Mouse (Mus musculus): ENCODE data around the gene Ptdss2. TPM values are rescaled to one million over a fixed set of nuclear protein-coding genes. Genes with fewer than 3 reads are reported as not detected.

The Ptdss2 gene
- total RNA-seq, 2 experiments from 2014 or later = 15.5 to 21.9 TPM

DNA sequence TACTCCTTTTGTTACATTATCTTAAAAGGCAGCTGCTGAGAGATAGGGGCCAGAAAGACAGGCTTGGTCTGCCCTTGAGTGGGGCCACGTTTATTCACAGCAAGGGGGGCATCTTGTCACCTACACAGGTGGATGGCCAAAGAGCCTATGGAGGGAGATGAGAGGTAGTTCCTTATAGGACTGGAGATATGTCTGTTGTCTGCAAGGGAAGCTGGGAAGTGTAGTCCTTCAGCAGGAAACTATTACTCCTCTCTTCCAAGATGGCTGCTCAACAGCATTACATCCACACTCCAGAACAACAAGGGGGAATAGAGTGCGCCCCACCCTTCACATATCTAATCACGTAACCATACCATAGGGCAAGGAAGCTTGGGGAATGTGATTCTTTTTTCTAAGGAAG lies 2.7 kb upstream of the Ptdss2 start:
- DNase-seq = no peak
- intact Hi-C loops (cut with DNase I; ENCODE audit: low total_unique reads) = no loop called here

DNA sequence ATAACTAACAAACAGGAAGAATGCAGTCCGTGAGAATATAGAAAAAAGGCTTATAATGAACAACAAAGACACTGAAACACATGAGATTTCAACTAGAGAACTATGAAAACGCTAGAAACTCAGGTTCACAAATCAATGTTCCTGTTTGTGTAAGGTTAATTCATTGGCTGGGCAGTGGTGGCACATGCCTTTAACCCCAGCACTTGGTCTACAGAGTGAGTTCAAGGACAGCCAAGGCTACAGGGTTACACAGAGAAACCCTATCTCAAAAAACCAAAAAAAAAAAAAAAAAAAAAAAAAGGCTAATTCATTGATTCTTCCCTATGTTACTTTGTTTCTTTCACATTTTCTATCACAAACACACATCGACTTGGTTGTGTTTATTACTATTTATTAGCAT lies 1.6 kb upstream of the Ptdss2 start:
- DNase-seq = no peak
- intact Hi-C loops (cut with DNase I; ENCODE audit: low total_unique reads) = no loop called here

DNA sequence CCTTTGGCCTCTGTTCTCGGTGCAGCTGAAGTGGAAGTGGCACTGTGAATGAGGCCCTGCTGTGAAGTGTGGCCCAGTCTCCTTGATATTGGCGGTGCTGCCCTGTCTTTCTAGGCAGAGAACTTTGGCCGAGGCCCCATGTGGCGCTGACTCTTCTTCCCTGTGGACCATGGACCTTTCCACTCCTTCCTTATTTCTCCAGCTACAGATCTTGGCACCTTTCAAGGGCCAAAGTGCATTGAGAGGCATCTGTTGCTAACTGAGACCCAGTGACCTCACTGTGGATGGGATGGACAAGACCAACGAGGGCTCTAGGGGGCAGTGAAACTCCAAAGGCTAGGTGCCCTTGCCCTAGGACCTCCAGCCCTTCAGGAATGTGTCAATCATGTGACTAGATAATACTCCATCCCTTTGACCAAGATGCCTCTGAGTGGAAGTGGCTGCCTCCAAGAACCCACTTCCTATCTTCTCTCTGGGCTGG lies 1.1 kb upstream of the Ptdss2 start:
- no peak for DNase-seq
- intact Hi-C loops (cut with DNase I; ENCODE audit: low total_unique reads) = no loop called here

DNA sequence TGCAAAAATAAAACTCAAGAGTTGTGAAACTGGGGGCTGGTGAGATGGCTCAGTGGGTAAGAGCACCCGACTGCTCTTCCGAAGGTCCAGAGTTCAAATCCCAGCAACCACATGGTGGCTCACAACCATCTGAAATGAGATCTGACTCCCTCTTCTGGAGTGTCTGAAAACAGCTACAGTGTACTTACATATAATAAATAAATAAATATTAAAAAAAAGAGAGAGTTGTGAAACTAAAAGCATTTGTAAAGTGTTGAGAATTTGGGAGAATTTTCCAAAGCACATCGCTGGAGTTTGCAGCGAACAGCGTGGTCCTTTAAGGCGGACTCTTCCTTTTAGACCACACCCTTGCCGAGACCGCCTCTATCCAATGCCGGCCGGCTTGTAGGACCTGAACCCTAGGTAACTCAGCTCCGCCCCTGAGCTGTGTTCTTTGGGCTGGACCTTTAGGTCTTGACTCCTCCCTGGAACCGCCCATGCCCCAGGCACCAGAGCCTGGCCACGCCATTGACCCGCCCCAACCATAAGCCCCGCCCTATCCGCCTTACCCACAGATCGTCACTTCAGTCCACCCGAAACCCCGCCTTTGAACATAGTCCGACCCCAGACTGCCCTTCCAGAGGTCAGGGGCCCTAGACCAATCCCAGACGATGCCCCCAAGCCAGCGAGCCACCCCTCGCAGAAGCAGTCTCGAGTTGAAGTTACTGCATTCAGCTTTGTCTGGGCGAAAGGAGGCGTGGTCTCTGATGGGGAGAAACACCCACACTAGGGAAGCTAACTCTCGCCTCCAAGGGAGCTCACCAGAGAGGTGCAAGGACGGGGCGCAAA lies 721 bp downstream of the Ptdss2 start:
- peak; percentile 95 for DNase-seq
- intact Hi-C loops (cut with DNase I; ENCODE audit: low total_unique reads) = no loop called here

DNA sequence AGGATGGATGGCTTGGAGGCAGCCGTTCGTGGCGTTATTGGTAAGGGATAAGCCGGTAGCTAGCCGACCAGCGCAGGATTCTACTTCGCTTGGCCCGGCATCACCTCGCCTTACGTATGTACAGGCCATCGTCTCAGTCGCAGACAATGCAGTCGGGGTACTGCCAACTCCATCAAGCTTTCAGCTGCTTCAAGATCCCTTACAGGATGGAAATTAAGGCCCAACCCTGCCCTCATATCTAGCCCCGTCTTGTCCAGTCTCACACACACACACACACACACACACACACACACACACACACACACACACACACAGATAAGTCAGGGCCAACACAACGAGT lies 1.3 kb downstream of the Ptdss2 start:
- no peak for DNase-seq
- intact Hi-C loops (cut with DNase I; ENCODE audit: low total_unique reads) = no loop called here

DNA sequence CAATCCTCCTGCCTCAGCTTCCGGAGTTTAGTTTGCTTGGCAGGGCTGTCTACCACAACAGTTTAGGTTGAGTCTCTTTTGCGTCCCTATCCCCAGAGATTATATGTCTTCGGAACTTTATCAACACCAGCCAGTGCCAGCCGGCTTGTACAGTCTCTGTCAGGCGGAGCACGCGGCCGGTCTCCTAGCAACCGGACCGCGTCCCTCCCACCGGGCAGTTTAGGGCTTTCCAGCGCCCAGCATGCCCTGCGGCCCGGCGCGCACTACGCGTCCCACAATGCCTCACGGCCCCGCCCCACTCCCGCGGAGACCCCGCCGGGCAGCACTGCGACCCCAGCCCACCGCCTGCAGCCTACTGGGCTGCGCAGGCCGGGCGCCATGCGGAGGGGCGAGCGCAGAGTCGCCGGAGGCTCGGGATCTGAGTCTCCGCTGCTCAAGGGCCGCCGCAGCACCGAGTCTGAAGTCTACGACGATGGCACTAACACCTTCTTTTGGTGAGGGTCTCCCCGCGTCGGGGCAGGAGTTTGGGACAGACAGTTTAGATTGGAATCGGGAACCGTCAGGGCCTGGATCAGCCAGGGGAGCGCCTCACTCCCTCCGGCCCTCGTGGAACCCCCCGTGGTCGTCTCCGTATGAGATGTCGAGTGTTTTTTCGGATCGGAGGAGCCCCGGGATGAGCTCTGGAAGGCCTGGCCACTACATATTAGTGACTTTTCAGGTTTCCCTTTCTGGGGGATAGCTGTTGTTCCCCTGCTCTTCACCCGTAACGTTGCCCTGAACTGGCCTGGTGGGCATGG lies 9.0 kb downstream of the Ptdss2 start:
- intact Hi-C loops (cut with DNase I; ENCODE audit: low total_unique reads) = no loop called here
- DNase-seq = peak; percentile 87

DNA sequence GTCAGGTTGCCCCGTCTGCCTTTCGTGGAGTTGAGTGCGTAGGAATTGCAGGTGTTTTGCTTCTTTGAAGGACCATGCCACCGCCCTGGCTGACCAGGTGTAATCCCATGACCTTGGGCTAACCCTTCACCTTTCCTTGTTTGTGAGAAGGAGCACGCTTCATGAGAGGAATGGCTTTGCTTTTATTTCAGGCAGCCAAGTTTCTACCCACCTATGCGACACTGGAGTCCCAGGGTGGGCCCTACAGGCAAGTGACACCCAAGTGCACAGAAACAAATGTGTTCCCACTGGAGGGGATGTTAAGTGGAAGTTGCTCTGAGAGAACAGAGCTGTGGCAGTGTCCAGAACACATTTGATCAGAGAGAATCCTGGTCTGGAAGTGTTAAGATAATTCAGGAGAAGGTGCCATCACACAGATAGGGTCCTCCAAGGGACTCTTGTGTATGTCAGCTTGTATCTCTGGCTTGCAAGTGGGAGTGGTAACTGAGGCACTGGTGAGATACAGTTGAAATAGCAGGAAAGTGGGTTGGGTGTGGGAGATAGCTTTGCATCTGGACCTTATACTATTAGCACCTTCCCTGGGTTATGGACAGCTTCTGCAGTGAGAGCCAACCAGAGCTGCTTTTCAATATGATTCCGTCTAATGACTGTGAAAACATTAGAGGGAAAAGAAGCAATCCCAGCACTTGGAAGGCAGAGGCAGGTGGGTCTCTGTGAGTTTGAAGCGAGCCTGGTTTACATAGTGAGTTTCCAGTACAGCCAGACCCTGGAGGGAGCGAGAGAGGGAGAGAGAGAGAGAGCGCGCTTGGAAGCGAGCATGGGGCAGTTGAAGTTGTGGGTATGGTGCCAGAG lies 9.9 kb downstream of the Ptdss2 start:
- no peak for DNase-seq
- intact Hi-C loops (cut with DNase I; ENCODE audit: low total_unique reads) = no loop called here

DNA sequence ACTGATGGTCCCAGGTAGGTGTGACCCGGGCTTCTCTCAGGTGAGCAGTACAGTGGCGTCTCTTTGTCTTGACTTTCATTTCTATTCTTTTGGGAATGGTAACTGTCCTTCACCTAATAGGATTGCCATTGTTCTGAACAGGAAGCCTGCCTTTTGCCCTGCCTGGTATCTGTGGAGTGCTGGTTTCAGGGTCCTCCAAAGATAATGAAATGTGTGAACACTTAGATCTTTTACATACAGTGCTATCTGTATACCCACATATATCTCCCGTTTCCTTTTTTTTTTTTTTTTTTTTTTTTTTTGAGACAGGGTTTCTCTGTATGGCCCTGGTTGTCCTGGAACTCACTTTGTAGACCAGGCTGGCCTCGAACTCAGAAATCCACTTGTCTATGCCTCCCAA lies 19.1 kb downstream of the Ptdss2 start:
- intact Hi-C loops (cut with DNase I; ENCODE audit: low total_unique reads) = no loop called here

DNA sequence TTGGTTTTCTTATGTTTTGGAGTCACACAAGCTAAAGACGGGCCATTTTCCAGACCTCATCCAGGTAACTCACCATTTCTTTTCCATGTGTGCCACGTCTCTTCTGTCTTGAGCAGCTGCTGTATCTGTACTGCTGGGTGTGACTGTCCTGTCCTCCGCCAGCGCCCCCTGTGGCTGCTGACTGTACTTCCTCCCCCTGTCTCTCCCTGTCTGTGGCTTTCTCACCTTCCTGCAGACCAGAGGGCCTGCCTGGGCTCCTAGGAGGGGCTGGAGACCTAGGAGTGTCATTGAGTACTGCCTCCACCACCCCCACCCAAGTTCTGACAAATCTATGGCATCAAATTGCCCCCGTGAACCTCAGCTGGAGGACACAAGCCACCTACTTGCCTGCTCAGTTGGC lies 20.9 kb downstream of the Ptdss2 start:
- intact Hi-C loops (cut with DNase I; ENCODE audit: low total_unique reads) = no loop called here
- DNase-seq = peak; percentile 47

More for the DNA sequence above, 19.1 kb downstream of the Ptdss2 start:
- DNase-seq = no peak

DNA sequence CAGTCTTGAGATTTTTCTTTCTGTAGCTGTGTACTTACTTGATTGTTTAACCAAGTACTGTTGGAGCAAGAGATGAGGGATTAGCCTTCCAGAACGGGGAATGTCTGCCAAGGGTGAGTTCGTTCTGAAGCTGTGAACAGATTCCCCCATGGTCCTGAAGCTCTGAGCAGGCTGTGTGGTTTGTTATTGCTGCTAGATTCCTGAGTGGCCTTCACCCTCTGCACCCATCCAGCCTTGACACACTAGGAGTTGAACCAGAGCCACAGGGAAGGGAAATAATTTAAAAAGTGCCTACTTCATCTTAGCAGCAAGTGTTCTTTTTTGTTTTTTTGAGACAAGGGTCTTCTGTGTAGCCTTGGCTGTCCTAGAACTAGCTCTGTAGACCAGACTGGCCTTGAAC lies 21.7 kb downstream of the Ptdss2 start:
- DNase-seq = no peak
- intact Hi-C loops (cut with DNase I; ENCODE audit: low total_unique reads) = no loop called here

DNA sequence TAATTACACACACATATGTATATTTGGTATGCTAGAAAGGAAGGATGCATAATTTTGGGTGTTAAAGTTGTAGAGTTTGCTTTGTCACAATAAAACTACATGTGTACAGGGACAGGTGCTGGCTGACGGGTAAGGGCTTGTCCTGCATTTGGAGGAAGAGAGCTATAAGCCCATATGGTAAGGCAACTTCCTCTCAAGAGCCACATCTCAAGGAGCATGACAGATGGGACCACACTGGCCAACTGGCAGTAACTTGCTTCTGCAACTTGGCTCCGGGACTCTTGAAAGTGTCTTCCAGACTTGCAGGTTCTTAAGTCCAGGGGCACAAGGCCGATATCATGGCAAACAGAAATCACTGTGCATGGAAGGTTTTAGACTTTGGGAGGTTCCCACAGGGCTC lies 22.5 kb downstream of the Ptdss2 start:
- no peak for DNase-seq
- intact Hi-C loops (cut with DNase I; ENCODE audit: low total_unique reads) = no loop called here

DNA sequence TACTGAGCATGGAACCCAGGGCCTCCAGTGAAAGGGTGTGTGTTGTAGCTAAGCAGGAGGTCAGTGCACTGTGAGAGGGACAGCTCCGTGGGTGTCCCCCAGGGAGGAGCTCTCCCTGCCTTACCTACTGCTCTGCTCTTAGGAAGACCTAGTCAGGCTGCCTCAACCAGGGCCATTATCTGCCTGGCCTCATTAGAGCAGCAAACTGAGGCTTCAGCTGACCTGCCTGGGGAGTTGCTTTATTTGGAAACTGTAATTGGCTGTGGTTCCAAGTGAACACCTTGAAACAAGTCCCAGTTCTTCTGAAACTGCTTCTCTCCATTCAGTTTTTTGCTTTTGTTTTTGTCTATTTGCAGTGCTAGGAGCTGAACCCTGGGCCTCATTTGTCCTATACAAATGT lies 23.2 kb downstream of the Ptdss2 start:
- no peak for DNase-seq
- intact Hi-C loops (cut with DNase I; ENCODE audit: low total_unique reads) = no loop called here

DNA sequence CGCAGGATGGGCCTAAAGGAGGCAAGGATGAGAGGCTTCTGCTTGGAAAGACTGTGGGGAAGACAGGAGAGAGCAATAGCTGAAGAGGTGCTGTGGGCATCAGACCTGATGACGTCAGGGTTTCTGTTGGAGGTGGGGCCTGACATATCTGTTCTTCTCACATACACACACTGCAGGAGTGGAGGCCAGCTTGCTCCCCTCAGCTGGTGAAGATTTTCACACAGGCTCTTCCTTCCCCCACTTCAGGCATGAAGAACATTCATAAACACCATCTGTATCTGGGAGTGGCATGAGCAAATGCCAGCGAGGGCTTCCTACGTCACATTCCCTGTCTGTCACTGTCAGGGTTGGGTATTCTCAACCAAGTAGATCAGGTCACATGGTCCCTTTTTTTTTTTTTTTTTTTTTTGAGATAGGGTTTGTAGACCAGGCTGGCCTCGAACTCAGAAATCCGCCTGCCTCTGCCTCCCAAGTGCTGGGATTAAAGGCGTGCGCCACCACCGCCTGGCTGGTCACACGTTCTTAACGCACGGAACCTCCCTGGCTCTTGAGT lies 23.9 kb downstream of the Ptdss2 start:
- no peak for DNase-seq
- intact Hi-C loops (cut with DNase I; ENCODE audit: low total_unique reads) = no loop called here

DNA sequence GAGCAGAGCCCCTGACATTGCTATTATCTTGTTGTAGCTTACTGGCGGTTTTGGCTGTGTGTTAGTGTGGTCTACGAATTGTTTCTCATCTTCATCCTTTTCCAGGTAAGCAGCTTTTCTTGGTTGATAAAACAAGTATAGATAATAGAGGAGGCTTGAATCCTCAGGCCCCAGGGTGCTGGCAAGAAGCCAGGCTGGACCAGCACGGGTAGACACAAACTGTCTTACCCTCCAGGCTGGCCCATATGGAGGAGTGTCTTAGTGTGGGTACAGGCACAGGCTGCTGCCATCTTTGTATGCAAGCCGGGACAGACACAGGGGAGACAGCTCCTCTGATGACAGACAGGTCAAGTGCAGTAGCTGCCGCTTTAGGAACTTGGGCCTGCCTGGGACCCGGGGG lies 24.9 kb downstream of the Ptdss2 start:
- intact Hi-C loops (cut with DNase I; ENCODE audit: low total_unique reads) = no loop called here
- DNase-seq = no peak

DNA sequence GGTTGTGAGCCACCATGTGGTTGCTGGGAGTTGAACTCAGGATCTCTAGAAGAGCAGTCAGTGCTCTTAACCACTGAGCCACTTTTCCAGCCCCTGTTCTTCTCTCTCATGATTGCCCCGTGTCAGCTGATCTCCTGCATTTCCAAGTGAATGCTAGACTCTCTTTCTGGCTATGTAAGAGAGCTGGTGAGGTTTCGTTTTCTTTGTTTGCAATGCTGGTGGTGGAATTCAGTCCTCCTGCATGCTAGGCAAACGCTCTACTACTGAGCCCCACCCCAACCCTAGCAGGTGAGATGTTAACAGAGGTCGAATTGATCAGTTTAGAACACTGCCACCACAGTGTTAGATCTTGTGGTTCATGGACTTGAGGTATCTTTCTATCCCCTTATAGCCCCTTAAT lies 26.5 kb downstream of the Ptdss2 start:
- DNase-seq = no peak
- intact Hi-C loops (cut with DNase I; ENCODE audit: low total_unique reads) = no loop called here

DNA sequence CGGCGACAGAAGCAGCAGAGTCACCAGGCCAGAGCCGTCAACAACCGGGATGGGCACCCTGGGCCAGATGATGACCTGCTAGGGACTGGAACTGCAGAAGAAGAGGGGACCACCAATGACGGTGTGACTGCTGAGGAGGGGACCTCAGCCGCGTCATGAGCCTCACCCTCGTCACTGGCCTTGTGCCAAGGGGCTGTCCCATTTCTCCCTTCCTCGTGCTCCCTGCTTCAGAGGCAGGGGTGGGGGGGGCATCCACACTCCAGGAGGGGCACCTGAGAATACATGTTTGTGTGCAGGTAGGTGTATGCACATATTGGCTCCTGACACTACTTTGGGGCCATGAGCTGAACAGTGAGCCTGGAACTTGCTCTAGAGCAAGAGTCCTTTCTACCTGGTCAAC lies 33.2 kb downstream of the Ptdss2 start:
- DNase-seq = no peak
- intact Hi-C loops (cut with DNase I; ENCODE audit: low total_unique reads) = no loop called here

DNA sequence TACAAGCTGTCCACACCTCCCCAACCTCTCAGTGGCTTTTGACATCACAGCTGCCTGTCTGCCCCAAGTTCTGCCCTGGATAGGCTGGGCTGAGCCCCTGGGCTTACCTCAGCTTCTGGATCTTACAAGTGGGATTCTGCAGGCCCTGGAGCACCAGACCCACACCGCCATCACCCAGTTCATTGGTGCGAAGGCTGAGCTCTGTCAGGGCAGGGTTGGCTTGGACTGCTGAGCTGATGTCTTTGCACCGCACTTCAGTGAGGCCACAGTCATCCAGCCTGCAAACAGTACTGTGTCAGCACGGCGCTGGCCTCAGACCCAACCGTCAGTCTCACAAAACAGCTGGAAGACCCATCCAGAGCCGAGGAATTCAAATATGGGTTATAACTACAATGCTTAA lies 42.2 kb downstream of the Ptdss2 start:
- intact Hi-C loops (cut with DNase I; ENCODE audit: low total_unique reads) = no loop called here
- DNase-seq = no peak

DNA sequence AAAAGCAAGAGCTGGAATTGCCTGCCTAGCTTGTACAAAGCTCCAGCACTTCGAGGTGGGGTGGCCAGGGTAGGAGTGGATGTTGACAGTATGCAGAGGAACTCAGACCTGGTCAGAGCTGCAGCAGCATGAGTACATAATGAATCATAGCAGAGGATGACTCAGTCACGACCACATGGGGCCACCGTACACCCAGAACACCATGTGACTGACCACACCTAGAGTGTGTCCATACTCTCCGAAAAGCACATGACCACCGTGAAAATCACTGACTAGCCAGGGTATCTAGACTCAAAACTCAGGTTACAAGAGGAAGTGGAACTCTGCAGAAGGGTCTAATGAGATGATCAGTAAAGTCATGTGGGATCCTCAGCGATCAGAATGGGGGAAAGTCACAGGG lies 42.7 kb downstream of the Ptdss2 start:
- no peak for DNase-seq

DNA sequence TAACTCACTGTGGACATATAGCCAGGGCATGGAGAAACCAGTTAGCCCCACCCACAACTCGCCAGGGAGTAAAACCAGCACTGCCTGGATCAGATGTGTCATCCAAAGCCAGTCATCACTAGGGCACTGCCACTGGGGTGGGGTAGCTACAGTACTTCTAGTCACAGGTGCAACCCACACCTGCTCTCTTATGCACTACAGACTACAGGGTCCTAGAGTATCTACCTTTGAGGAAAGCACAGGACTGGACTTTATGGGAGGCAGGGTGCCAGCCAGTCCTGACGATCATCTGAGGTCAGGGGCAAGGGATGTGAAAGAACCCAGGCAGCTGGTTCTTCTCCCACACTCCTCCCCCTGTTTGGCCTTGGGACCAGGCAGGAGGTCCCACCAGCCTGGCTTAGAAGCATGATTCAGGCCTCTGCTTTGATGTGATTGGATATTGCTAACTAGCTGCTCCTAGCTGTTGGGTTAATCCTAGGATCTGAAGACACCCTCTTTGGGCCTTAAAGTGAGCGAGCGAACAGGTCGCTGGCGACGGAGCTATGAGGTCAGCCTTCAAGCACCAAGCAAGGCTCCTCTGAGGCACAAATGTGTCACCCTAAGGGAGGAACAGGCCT lies 45.8 kb downstream of the Ptdss2 start:
- DNase-seq = peak; percentile 46
- intact Hi-C loops (cut with DNase I; ENCODE audit: low total_unique reads) = no loop called here

More for the DNA sequence above, 42.7 kb downstream of the Ptdss2 start:
- intact Hi-C loops (cut with DNase I; ENCODE audit: low total_unique reads) = no loop called here

Data from gastrocnemius, postnatal 14 days (tissue).